Mouse (Mus musculus): ENCODE data around the gene Tjap1.

DNA sequence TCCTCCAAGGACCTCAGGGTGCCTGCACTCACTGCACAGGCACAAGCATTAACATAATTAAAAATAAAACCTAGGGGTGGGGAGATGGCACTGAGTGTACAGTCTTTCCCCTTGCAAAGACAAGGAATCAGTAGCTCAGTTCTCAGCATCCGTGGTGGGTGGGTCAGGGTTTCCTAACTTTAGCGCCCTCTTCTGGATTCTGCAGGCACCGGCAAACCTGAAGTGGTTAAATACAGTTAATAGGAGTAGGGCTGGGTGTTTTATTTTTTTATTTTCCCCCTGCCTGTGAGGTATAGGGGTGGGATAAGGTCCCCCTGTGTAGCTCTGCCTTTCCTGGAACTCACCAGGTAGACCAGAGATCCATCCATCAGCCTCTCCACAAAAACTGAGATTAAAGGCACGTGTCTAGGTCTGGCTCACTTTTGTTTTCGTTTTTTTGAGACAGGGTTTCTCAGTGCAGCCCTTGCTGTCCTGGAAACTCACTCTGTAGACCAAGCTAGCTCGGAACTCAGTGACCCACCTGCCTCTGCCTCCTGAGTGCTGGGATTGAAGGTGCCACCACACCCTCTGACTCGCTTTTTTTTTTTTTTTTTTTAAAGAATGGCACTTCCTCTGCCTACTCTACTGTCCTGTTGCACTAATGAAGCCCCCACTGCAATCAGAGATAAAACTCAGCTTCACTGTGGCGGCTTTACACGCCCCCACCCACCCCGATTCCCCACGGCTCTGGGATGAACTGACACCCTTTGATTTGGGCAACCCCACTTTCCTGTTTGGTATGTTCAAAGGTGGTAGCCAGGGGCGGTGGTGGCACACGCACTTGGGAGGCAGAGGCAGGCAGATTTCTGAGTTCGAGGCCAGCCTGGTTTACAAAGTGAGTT is 30.0 kb downstream of the Tjap1 start:
- TF ChIP-seq POLR2AphosphoS2 (IDR thresholded peaks at IDR 0.05; ENCODE audit: insufficient read length, low read depth) = no peak
- TF ChIP-seq CEBPB (IDR thresholded peaks at IDR 0.05; ENCODE audit: insufficient read depth, poor library complexity, severe bottlenecking) = no peak
- TF ChIP-seq REST (IDR thresholded peaks at IDR 0.05; ENCODE audit: insufficient read depth, insufficient read length) = no peak
- no peak for TF ChIP-seq MYOG (IDR thresholded peaks at IDR 0.05; ENCODE audit: control insufficient read depth in 1 of 3, insufficient read depth in 1 of 3, insufficient read length in 2 of 3, low read depth in 2 of 3)
- no peak for TF ChIP-seq MAX (IDR thresholded peaks at IDR 0.05; ENCODE audit: low read depth)
- no peak for TF ChIP-seq POLR2A (IDR thresholded peaks at IDR 0.05; ENCODE audit: insufficient read length, low read depth)
- no peak for TF ChIP-seq TCF3 (IDR thresholded peaks at IDR 0.05; ENCODE audit: insufficient read length, low read depth)
- TF ChIP-seq E2F4 (IDR thresholded peaks at IDR 0.05; ENCODE audit: insufficient read depth) = no peak
- TF ChIP-seq TCF12 (IDR thresholded peaks at IDR 0.05; ENCODE audit: insufficient read depth, poor library complexity, severe bottlenecking) = no peak

Data from myocyte (in vitro differentiated cells).